Mouse (Mus musculus) gastrocnemius, postnatal 4 days (tissue): ENCODE measurements around the gene Nkx1-1. TPM values are rescaled to one million over a fixed set of nuclear protein-coding genes. Genes with fewer than 3 reads are reported as not detected.

Source experiments
- DNase-seq, 2 experiments: peaks; one replicate each; pipeline ENCODE4 v3.0.0; 2021 to 2022; ENCODE audit warnings: low spot score in 2 of 2, mixed read lengths in 2 of 2
- long read RNA-seq, 2 experiments: library from polyadenylated mRNA; stranded (forward); transcript quantifications; one replicate each; pipeline ENCODE4 v2.0.0; 2021
- total RNA-seq, 2 experiments: library from RNA; stranded (reverse); gene quantifications; 2 replicates each; pipeline ENCODE4 v1.2.3; 2021

Nkx1-1 gene
- not detected for total RNA-seq
- long read RNA-seq, experiment 1: 0 reads
- long read RNA-seq, experiment 2: 0 reads

DNA sequence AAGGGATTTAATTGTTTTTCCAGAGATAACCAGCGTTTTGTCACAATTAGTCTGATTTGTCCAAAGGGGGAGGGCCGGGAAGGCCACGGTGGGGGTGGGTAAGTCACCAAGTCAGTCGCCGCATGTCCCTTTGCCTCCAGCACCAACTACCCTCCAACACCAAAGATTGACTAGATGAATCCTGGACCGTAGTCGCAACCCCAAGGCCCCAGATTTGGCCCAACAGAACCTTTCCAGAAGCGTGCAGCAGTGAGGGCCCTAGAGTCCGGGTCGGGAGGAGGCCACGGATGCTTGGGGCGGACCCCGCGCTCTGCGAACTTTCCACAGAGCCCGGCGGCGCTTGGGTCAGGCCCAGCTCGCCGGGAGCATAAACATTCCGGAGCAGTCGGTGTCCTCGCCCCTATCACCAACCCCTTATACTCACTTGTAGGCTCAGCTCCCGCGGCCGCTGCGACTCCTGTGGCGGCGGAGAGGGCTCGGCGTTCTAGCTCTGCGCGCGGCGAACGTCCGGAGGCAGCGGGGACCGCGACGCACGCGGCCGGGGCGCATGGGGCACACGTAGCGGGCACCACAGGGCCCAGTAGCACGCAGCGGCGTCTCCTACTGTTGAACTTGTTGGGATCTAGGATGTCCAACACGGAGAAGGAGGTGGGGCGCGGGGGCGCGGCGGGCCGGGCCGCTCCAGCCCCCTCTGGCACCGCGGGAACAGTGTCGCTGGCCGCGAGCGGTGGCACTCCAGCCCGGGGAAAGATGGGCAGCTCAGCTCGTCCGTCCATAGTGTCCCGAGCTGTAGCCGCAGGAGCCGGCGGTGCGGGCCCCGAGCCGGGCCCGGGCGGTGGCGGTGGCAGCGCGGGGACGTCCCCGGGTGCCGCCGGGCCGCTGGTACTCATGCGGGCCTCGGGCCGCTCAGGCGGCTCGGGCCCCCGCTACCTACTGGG is at the start of gene Nkx1-1:
Gene Nkx1-1, minus strand, starts transcription at position 776 of the 938 bp plus-strand sequence.
- DNase-seq: no peak

DNA sequence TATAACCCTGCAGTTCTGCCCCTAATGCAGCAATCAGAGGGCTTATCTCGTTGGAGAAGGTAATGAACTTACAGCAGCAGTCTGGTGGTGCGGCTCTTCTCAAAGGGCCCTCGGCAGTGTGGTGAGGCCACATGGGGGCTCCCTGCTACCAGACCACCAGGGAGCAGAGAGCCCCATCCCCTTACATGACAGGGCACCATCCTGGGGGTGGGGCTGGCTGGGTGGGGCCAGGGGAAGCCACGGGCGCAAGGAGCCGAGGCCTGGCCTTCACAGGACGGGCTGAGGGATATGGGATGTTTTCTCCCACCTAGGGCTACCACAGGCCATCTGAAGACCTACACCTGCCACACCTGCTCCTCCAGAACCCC is 47.5 kb upstream of the Nkx1-1 start:
- no peak for DNase-seq

DNA sequence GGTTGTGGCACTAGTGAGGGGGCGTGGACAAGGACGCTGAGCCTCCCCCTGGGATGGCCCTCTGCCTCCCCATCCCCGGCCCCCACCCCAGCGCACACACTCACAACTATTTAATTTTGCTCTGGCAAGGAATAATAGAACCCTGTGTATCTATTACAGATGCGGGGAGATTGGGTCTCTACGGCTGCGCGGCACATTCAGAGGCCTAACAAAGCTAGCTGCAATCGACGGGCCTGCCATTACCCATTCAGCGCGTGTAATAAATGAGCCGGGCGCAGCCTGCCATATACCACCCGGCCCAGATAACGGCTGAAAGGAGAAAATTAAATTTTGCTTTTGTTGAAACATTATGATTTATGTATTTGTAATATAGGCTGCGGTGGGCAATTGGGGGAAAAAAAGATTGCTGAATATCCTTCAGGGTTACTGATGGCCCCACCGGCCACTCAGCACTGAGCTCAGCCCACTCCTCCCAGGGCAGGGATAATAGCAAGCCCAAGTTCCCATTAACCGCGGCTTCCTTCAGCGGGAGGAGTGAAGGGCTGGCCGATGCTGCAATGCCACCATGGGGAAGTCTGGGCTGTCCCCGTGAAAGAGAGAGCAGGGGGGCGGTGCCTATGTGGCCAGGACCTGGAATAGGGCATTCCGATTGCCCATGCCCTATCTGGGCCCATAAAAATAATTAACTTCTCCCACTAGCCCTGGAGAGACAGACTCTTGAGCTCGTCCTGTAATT is 47.0 kb upstream of the Nkx1-1 start:
- no peak for DNase-seq

DNA sequence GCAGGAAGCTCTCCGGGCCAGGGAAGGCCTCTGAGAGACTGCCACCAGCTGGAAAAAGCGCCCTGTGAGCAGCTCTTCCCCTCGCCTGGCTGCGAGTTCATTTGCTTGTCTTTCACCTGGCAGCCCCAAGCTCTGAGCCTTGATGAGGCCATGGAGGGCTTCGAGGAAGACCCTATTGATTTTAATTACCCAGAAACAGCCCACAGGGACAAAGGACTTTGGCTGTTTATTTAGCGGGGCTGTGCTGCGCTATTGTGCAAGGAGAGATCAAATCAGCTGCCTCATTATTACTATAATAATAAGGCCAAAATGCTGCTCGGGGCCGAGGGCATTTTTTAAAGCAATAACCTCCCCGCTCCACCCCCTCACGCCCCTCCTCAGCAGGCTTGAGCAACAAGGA is 31.7 kb upstream of the Nkx1-1 start:
- no peak for DNase-seq

- DNase-seq: no peak
Measured at GRCm38 (mm10) chr5:33464390-33464789, 30.6 kb upstream of the Nkx1-1 start.

DNA sequence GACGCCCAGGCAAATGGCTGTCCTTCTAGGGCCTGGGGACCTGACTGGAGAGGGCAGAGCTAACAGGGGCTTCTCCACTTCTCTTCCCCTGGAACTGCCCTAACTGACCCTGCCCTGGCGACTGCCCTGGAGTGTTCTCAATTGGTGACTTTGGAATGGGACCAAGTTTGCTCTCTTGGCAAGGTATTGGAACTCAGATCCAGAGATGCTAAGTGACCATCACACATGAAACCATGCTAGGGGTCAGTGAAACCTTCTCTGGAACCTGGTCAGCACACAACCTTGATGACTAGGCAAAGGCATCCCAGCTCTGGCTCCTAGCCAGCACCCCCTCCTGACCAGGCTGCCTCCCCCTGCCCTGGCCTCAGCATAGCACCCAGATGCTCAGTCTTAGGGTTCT is 25.3 kb upstream of the Nkx1-1 start:
- no peak for DNase-seq

DNA sequence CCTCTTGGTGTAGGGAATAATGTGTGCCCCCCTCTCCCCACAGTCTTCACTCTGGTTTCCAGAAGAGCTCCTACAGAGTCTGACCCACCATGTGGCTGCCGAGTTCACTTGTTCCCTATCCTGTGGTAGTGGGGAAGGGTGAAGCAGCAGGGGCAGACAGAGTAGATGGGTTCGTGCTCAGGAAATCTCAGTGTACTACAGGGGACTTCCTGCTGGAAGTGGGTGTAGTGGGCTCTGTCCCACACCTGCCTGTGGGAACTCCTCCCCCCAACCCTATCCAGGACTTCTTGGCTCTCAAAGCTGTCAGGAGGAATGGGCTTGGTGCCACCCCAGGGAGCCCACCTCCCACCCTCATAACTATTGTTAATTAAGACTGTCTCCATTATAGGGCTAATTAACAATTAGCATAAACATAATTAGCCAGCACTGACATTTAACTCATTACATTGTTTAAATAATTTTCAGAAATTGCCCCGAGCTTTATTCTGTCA is 24.4 kb upstream of the Nkx1-1 start:
- DNase-seq: no peak

DNA sequence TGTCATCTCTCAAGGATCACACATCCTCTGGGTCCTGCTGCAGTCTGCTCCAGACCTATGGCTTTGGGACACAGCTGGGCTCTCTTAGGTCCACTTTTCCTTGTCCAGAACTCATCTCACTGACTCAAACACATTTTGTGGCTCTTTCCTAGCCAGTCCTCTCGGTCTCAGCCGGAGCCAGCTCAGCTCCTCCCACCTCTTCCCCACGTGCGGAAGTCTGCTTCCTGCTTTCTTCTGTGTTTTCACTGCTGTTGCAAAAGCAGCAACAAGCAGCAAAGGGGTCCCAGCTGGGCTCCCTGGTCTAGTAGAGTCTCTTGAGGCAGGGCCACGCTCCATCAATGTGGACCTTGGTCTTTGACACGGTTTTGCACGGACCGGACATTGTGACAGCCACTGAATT is 22.0 kb upstream of the Nkx1-1 start:
- DNase-seq: no peak

- DNase-seq: no peak
Measured at GRCm38 (mm10) chr5:33443794-33444193, 10.0 kb upstream of the Nkx1-1 start.

GRCm38 (mm10) chr5:33442927-33443710 is 9.3 kb upstream of the Nkx1-1 start:
- DNase-seq: peak in 1 of 2 experiments; percentile 41

DNA sequence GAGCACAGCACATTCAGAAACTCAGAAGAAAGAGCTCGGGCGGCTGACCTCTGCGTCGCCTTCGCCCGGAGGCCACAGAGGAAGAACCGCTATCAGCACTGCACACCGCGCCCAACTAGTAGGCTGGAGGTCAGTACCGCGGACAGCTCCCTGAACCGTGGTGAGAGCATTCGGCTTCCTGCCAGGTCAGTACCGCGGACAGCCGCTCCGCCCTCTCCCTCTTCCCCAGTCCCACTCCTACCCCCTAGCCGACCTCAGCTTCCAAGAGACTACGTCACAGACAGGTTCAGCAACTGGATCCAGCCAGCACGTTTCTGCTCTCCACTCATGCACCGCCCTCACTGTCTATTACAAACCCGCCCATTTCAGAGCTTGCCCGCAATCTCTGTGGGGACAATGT is 4.4 kb upstream of the Nkx1-1 start:
- DNase-seq: peak; percentile 92 to 96

GRCm38 (mm10) chr5:33435941-33436340 is 2.2 kb upstream of the Nkx1-1 start:
- DNase-seq: no peak

DNA sequence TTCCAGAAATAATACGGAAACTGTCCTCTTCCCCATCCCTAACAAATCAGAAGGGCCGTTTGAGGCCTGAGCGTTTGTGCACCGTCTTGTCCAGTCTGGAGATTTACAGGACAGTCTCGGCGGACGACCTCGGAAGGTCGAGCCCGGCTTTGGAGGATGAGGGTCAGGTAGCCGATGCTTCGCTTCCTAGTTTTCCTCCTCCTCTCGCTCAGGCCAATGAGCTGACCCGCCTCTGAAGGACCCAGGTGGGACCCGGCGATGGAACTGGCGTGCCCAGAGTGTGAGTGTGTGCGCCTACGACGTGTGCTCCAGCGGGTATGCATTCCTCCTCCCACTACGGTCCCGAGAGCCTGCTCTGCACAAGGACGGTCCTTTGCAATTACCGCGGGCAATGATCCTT is 1.4 kb upstream of the Nkx1-1 start:
- no peak for DNase-seq

- DNase-seq: no peak
Measured at GRCm38 (mm10) chr5:33434141-33434780, 485 bp upstream of the Nkx1-1 start.

GRCm38 (mm10) chr5:33432057-33432935 is 1.5 kb downstream of the Nkx1-1 start:
- DNase-seq: no peak

- no peak for DNase-seq
Measured at GRCm38 (mm10) chr5:33431173-33432005, 2.4 kb downstream of the Nkx1-1 start.

DNA sequence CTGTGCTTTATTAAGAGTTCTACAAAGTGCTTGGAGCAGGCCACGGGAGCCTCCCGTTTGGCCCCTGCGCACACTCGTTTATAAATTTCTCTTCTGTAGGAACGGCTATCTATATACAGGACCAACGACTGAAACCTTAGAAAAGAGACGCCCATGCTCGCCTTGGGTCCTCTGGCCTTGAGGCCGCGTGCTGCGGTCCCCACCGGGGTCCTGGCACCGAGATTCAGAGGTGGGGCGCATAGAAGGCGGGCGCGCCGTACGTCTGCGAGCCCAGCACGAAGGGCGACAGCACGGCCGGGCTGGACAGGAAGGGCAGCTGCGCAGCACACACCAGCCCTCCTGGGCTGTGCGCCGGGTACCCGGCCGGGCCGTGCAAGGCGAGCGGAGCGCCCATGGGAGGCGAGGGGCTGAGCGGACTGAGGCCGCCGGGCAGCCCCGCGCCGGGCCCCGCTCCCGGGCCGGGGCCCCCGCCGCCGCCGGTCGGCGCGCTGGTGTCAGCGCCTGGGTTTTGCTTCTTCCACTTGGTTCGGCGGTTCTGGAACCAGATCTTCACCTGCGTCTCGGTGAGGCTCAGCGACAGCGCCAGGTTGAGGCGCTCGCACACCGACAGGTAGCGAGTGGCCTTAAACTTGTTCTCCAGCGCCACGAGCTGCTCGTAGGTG is 3.1 kb downstream of the Nkx1-1 start:
- DNase-seq: no peak

GRCm38 (mm10) chr5:33430106-33430505 is 3.7 kb downstream of the Nkx1-1 start:
- no peak for DNase-seq
